Mouse (Mus musculus): ENCODE results near the gene Pagr1a.

The Pagr1a gene

GRCm38 (mm10) chr7:126996449-126996848, 20.7 kb downstream of the Pagr1a start:
- peak in 1 of 2 experiments; percentile 54 for DNase-seq

DNA sequence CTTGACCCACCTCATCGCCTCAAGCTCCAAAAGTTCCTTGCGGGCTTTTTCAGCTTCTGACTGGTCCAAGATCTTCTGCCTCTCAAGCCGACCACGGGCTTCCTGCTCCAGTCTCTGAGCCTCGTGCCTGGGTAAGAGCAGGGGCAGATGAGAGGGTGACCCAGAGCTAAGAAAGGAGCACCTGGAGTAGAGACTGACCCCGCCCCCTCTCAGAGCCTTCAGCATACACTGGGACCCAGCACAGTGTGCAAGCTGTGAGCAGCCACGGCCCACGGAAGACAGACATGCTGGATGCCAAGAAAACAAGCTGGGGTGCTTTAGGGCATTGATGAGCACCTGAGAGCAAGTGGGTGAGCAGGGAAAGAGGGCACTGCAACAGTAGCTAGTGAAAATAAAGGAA, 28.3 kb downstream of the Pagr1a start:
- DNase-seq: no peak

- DNase-seq: peak; percentile 77 to 85
Measured at GRCm38 (mm10) chr7:126986319-126986718, 30.8 kb downstream of the Pagr1a start.

DNA sequence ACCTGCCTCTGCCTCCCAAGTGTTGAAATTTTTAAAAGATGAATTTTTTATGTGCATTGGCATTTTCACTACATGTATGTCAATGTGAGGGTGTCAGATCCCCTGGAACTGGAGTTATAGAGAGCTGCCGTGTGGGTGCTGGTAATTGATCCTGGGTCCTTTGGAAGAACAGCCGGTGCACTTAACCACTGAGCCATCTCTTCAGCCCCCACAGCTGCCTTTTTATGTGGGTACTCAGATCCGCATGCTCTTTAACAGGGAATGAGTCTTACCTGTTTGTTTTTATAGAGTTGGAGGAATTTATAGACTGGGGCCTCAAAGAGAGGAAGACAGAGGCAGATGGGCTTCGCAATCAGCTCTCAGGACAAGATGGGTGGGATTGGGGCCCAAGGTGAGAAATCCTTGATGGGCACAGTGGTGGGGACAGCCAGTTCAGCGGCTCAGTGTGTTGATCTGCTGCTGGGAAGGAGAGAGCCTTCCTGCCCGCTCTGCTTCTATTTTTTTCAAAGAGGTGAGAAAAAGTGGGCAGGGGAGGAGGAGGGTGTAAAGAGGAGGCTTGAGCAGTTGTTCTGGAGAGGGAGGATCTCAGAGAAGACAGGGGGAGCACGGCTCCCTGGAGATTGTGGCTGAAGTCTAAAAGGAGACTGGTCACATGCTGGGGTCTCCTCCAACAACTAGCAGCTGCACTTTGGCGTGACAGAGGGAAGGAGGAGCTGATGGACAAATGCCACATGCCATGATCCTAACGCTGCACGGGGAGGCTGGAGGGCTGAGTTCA, 32.3 kb downstream of the Pagr1a start:
- DNase-seq: no peak

DNA sequence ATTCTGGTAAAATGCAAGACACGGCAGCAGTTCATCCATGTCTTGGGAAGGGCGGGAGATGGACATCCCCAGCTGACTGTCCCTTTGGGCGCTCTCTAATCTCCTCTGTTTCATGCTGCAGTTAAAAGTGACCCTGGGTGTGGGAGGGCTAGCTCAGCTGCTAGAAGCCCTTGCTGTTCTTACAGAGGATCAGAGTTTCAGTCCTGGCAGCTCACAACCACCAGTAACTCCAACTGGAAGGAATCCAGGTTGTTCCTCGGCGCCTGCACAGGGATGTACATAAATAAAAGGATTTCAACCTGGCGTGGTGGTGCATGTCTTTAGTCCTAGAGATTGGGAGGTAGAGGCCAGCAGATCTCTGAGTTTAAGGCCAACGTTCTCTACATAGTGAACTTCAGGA, 34.0 kb downstream of the Pagr1a start:
- DNase-seq: no peak

DNA sequence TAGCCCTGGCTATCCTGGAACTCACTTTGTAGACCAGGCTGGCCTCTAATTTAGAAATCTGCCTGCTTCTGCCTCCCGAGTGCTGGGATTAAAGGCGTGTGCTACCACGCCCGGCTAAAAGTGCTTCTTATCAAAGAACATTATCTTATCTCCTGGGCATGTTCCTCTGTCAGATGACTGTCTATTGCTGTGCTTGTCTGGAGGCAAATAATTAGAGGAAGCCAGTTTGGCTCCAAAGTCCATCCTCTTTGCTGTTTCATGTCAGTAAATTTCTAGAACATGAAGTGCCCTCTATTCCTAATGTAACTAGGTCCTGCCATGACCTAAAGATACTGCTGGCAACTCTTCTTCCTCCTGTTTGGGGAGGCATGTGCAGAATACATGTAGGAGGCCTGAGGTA, 35.1 kb downstream of the Pagr1a start:
- no peak for DNase-seq

DNA sequence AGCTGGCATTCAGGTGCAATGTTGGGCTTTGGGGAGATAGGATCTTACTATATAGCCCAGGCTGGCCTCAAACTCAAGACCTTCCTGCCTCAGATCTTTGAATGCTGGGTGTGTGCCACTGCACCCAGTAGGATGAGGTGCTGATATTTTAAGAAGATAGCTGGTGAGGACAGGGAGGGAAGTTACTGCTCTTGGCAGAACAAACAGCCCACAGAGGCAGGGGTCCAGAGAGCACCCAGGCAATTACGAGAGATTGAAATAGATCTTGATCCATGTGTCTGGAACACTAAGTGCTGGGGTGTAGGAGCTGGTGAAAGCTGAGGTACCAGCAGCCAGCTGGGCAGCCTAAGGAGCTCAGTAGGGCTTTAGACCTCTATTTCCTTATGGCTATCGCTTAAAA, 35.6 kb downstream of the Pagr1a start:
- DNase-seq: no peak

DNA sequence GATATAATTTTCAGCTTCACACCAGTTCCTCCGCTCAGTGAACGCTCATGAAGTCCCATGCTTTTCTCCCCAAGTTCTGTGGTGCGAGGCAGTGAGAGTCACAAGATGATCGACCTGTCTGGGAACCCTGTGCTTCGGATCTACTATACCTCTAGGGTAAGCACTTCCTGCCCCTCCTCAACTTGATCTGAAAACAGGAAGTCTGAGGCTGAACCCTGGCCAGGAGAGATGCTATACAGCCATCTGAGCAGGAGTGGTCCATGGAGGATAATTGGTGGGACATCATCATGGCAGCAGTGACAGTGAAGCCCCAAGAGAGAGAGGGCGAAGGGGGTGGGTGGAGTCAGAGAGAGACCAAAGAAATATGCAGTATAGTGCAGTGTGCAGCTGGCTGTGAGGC, 38.3 kb downstream of the Pagr1a start:
- DNase-seq: no peak

- peak in 1 of 2 experiments; percentile 14 for DNase-seq
Measured at GRCm38 (mm10) chr7:126976878-126977459, 40.2 kb downstream of the Pagr1a start.

- DNase-seq: peak; percentile 97 to 99
Measured at GRCm38 (mm10) chr7:126975950-126976866, 40.9 kb downstream of the Pagr1a start, which contains the start of gene Cdiptos. Gene Cdiptos (minus strand): TSS chr7:126976098.

DNA sequence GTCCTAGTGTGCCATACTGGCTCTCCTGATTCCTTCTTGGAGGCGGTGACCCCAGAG, 41.4 kb downstream of the Pagr1a start, which contains the start of gene Cdipt:
TSS of gene Cdipt (plus strand) at position 22 of the 57 bp plus-strand sequence.
- no peak for DNase-seq

DNA sequence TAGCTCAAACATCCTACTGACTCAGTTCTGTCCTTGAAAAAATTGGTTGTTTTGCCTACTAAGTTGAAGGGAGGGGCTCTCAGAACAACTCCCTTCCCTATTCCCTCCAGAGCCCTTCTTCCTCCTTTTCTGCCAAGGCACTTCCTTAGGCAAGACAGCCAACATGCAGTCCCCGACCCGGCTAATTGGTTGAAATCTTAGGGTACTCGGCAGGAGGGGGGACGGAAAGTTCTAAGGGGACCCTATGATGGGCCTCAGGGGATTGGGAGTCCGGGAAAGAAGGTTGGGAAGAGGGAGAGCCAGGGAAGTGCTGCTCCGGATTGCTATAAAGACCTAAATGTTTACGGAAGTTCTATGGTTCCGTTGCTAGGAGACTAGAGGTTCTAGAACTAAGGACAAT, 41.7 kb downstream of the Pagr1a start:
- DNase-seq: peak; percentile 14 to 22

DNA sequence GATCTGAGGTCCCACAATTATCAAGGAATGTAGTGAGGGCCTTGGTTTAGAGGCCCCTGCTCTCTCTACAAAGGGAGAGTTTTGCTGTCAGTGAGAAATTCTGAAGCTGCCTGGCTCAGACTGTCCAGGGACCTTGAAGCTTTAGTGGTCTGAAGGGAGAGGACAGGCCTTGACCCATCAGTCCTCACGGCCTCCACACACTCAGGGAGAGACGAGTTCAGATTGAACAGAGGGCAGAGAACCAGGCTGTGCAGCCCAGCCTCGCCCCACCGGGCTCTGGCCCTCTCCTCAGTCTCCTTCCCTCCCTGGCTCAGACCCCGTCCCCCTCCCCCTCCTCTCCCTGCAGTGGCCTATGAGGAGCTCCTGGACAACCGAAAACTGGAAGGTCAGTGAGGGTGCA, 49.8 kb downstream of the Pagr1a start:
- no peak for DNase-seq

DNA sequence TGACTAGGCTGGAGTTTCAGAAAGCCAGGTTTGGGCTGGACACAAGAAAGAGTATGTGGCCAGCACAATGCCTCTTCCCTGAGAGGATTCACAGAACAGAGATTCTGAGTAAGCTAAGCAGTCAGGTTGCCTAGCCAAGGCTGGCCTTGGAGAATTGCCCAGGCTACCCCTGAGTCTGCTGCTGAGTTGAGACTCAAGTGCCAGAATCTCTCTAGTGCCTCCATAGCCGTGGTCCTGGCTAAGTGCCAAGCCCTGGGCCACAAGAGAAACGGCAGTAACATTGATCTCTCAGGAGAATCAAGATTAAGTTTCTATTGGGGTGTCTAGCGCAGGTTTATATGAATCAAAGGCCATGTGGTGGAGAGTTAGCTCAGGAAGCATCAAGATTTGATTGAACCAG, 51.6 kb downstream of the Pagr1a start:
- DNase-seq: no peak
